Mouse (Mus musculus): ENCODE data around the gene Nr2c2ap. TPM values are rescaled to one million over a fixed set of nuclear protein-coding genes. Genes with fewer than 3 reads are reported as not detected.

Nr2c2ap gene
- polyA plus RNA-seq, 1 experiment from 2014 or later = 46.0 TPM

DNA sequence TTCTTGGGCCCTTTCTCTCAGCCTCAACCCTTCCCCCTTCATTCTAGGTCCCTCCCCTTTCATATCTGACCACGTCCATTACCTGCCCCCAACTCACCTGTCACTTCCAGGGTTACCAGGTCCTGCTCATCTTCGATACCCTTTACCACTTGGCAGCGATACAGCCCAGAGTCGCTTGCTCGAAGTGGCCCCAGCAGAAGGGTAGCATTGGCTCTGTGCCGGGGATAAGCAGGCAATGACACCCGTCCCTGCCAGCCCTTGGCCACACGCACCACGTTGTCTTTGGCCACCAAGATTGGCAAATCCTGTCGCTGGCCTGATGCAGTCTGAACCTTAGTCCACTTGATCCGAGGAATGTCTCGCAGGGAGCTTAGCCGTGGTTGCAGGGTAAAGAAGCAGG, 16.2 kb upstream of the Nr2c2ap start:
- Histone ChIP-seq H3K36me3 (ENCODE audit: control insufficient read depth, insufficient read depth, low read length) (peaks cover 69% of the 10 kb centered on the region), H3K9ac (ENCODE audit: low read length) (0 out of 2 replicates have a peak overlapping the region, but pooled peaks have one; percentile 1), H3K4me2 (ENCODE audit: low read length) (no peak overlapping the region), H3K27ac (ENCODE audit: low read depth, low read length) (no peak overlapping the region), H3K4me1 (ENCODE audit: control insufficient read depth, insufficient read depth, low read length) (peaks cover 21% of the 10 kb centered on the region), H3K9me3 (replicated peaks; ENCODE audit: control insufficient read depth, low read length) (no peaks in the 10 kb centered on the region), H3K4me3 (ENCODE audit: low read depth, low read length) (no peak overlapping the region), H3K27me3 (replicated peaks; ENCODE audit: control insufficient read depth, insufficient read depth, low read length) (0 out of 2 replicates have a peak, but pooled peaks cover 8% of the 10 kb centered on the region)
- 73% methylated on average over 13 of the region's 13 CpGs for WGBS
- no peak for ATAC-seq
- no peak for DNase-seq (ENCODE audit: low spot score)

DNA sequence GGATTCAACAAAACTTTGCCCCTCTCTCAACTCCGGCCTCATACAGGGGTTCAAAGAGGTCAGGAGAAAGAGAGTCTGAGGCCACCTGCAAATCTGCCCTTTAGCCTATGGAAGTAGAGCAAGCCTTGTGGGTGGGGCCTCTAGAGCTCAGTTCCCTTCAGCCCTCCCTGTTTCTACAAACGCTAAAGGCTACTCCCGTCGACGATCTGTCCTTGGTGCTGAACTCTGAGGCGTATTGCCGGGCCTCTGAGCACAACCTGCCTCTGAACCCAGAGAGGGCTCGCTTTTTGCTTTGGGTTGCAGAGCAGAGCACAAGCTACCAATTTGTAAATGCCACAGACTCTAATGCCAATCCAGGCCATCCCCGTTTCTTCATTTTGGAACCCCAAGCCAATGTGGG, 13.5 kb upstream of the Nr2c2ap start:
- H3K4me3 ChIP-seq (ENCODE audit: low read depth, low read length) = peak overlapping the region; percentile 72; the same call in 1 of the 2 replicates
- peak overlapping the region; percentile 96 for H3K4me2 ChIP-seq (ENCODE audit: low read length)
- peaks cover 19% of the 10 kb centered on the region for H3K4me1 ChIP-seq (ENCODE audit: control insufficient read depth, insufficient read depth, low read length)
- peak overlapping the region; percentile 83 for H3K9ac ChIP-seq (ENCODE audit: low read length)
- WGBS = 10% methylated on average over 9 of the region's 9 CpGs
- peaks cover 42% of the 10 kb centered on the region for H3K36me3 ChIP-seq (ENCODE audit: control insufficient read depth, insufficient read depth, low read length)
- DNase-seq (ENCODE audit: low spot score) (no peak), ATAC-seq (no peak)
- no peak overlapping the region for H3K27ac ChIP-seq (ENCODE audit: low read depth, low read length)
- H3K27me3 ChIP-seq (replicated peaks; ENCODE audit: control insufficient read depth, insufficient read depth, low read length) = 0 out of 2 replicates have a peak, but pooled peaks cover 5% of the 10 kb centered on the region
- H3K9me3 ChIP-seq (replicated peaks; ENCODE audit: control insufficient read depth, low read length) = no peaks in the 10 kb centered on the region

DNA sequence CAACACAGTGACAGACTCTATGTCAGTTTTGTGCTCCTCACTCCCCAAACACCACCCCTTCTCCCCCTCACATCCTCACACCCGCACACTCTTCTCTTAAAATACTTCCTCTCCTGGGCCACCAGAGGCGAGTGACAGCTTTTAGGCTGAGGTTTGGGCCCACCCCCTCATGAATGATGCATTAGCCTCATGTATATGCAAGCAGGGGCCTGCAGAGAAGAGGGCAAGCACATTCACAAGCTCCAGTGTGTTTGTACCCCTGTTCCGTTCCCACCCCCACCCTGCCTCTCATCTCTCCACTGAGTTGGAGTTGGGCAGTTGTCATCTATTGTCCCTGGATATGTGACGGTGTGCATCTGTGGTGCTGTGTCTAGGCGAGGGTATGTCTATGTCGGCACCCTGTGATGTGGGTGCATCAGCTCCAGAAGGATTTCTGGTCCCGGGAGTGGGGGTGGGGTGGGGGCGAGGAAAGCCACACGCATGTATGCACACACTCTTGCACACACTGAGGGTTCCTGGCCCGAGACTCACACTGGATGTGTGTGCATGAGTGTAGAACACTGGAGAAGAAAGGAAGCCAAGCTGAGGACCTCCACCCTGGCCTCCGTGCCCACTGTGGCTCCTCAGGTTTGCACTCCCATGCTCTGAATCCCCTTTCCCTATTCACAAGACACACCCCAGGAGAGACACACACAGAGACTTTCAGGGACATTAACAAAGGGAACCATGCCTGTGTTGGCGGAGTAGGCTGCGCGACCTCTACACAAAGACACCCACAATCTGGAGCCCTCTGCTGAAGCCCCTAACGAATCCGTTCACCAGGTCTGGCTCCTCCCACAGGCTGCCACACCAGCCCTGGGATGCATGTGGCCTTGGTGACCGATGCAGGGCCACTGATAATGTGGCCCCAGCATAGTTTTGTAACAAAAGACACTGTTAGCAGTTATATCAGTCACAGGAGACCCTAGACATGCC, 12.1 kb upstream of the Nr2c2ap start:
- Histone ChIP-seq H3K4me2 (ENCODE audit: low read length) (peak overlapping the region; percentile 96), H3K27ac (ENCODE audit: low read depth, low read length) (peak overlapping the region; percentile 96), H3K4me3 (ENCODE audit: low read depth, low read length) (peak overlapping the region; percentile 72), H3K27me3 (replicated peaks; ENCODE audit: control insufficient read depth, insufficient read depth, low read length) (0 out of 2 replicates have a peak, but pooled peaks cover 3% of the 10 kb centered on the region), H3K4me1 (ENCODE audit: control insufficient read depth, insufficient read depth, low read length) (peaks cover 18% of the 10 kb centered on the region), H3K9me3 (replicated peaks; ENCODE audit: control insufficient read depth, low read length) (no peaks in the 10 kb centered on the region), H3K36me3 (ENCODE audit: control insufficient read depth, insufficient read depth, low read length) (peaks cover 28% of the 10 kb centered on the region), H3K9ac (ENCODE audit: low read length) (peak overlapping the region; percentile 83)
- DNase-seq (ENCODE audit: low spot score) (peak; percentile 95), ATAC-seq (peak; percentile 91)
- WGBS = 1% methylated on average over 17 of the region's 17 CpGs

DNA sequence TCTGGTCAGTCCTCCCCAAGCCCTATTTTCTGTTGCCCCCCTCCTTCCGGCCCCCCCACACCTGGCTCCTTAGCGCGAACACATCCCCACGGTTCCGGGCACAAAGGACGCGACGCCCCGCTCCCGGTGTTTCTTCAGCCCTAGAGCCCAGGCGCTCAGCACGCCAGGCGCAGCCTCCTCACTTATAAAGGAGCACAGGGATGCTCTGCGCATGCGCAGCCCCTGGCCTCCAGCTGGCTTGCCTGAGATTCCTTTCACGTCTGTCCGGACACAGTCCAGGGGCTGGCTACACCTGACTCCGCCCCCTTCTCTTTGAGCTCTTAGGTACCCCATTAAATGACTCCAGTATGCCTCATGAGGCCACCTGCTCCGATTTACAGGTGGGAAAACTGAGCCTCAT, 10.5 kb upstream of the Nr2c2ap start, which contains the start of gene Ncan:
Gene Ncan (minus strand): TSS at position 207 of the 400 bp plus-strand sequence.
- H3K4me1 ChIP-seq (ENCODE audit: control insufficient read depth, insufficient read depth, low read length) = peaks cover 18% of the 10 kb centered on the region
- peaks cover 11% of the 10 kb centered on the region; the same call in 1 of the 2 replicates for H3K36me3 ChIP-seq (ENCODE audit: control insufficient read depth, insufficient read depth, low read length)
- DNase-seq (ENCODE audit: low spot score) = peak; percentile 96
- H3K27ac ChIP-seq (ENCODE audit: low read depth, low read length) = peak within 1 kb of the TSS; percentile 96
- H3K4me2 ChIP-seq (ENCODE audit: low read length) = peak within 1 kb of the TSS; percentile 96
- peak within 1 kb of the TSS; percentile 83 for H3K9ac ChIP-seq (ENCODE audit: low read length)
- H3K9me3 ChIP-seq (replicated peaks; ENCODE audit: control insufficient read depth, low read length) = no peaks in the 10 kb centered on the region
- peak; percentile 69 for ATAC-seq
- H3K4me3 ChIP-seq (ENCODE audit: low read depth, low read length) = peak within 1 kb of the TSS; percentile 72
- H3K27me3 ChIP-seq (replicated peaks; ENCODE audit: control insufficient read depth, insufficient read depth, low read length) = no peaks in the 10 kb centered on the region
- WGBS = under 1% methylated on average over 19 of the region's 19 CpGs

DNA sequence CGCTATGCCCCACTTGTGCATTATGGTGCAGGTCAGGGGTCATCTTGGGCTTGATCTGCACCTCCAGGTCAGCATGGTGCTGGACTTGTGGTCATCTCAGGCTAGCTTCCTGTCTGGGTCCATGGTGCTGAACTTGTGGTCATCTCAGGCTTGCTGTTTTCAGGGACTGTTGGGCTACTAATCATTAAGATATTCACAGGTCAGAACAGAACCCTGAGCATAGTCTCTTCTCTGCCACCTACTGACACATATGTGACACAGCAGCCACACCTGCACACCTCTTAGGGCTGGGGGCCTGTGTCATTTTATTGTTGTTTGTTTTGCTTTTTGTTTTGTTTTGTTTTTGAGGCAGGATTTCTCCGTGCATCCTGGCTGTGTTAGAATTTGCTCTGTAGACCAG, 8.3 kb upstream of the Nr2c2ap start:
- peak; percentile 24 for DNase-seq (ENCODE audit: low spot score)
- H3K4me3 ChIP-seq (ENCODE audit: low read depth, low read length) = no peak overlapping the region
- WGBS = 59% methylated on average over 2 of the region's 2 CpGs
- H3K36me3 ChIP-seq (ENCODE audit: control insufficient read depth, insufficient read depth, low read length) = no peaks in the 10 kb centered on the region
- H3K9ac ChIP-seq (ENCODE audit: low read length) = no peak overlapping the region
- no peak overlapping the region for H3K4me2 ChIP-seq (ENCODE audit: low read length)
- no peak for ATAC-seq
- no peak overlapping the region for H3K27ac ChIP-seq (ENCODE audit: low read depth, low read length)
- H3K9me3 ChIP-seq (replicated peaks; ENCODE audit: control insufficient read depth, low read length) = no peaks in the 10 kb centered on the region
- H3K27me3 ChIP-seq (replicated peaks; ENCODE audit: control insufficient read depth, insufficient read depth, low read length) = no peaks in the 10 kb centered on the region
- H3K4me1 ChIP-seq (ENCODE audit: control insufficient read depth, insufficient read depth, low read length) = peaks cover 7% of the 10 kb centered on the region

DNA sequence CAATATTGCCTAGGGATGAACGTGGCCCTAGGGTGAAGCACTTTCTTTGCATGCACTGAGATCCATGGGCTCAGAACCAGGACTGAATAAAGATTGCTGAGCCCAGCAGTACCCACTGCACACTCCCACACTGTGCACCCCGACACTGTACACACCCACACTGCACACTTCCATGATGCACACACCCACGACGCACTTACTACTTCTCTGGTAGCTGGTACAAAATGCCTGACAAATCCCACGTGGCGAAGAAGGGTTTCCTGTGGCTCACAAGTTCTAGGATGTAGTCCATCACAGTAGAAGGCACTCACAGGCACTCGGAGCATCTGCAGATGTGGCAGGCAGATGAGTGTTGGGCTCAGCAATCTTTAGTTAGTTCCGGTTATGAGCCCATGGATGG, 6.1 kb upstream of the Nr2c2ap start:
- no peaks in the 10 kb centered on the region for H3K36me3 ChIP-seq (ENCODE audit: control insufficient read depth, insufficient read depth, low read length)
- DNase-seq (ENCODE audit: low spot score) (no peak), ATAC-seq (no peak)
- H3K27ac ChIP-seq (ENCODE audit: low read depth, low read length) = no peak overlapping the region
- WGBS = 67% methylated on average over 8 of the region's 8 CpGs
- no peaks in the 10 kb centered on the region for H3K9me3 ChIP-seq (replicated peaks; ENCODE audit: control insufficient read depth, low read length)
- H3K4me1 ChIP-seq (ENCODE audit: control insufficient read depth, insufficient read depth, low read length) = peaks cover 10% of the 10 kb centered on the region; the same call in 1 of the 2 replicates
- no peak overlapping the region for H3K4me2 ChIP-seq (ENCODE audit: low read length)
- H3K27me3 ChIP-seq (replicated peaks; ENCODE audit: control insufficient read depth, insufficient read depth, low read length) = no peaks in the 10 kb centered on the region
- H3K9ac ChIP-seq (ENCODE audit: low read length) = no peak overlapping the region
- H3K4me3 ChIP-seq (ENCODE audit: low read depth, low read length) = no peak overlapping the region

DNA sequence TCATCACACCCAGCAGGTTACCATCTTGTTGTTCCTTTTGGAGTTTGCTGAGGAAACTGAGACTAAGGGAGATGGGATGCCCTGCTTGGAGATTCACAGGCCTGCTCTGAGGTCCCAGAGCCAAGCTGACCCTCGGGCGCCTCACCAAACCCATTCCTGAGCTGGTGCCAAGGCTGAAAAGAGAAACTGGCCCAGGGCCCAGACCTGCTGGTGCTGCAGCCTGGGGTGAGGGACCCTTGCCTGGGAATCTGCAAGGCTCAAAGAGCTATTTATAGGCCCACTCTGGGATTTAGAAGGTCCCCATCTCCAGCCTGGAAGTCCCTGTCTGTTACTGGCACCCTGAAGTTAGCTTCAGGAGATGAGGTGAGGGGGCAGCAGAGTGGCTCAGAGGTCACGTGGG, 2.7 kb upstream of the Nr2c2ap start:
- Histone ChIP-seq H3K27me3 (replicated peaks; ENCODE audit: control insufficient read depth, insufficient read depth, low read length) (no peaks in the 10 kb centered on the region), H3K9ac (ENCODE audit: low read length) (0 out of 2 replicates have a peak overlapping the region, but pooled peaks have one; percentile 2), H3K9me3 (replicated peaks; ENCODE audit: control insufficient read depth, low read length) (no peaks in the 10 kb centered on the region), H3K36me3 (ENCODE audit: control insufficient read depth, insufficient read depth, low read length) (peaks cover 11% of the 10 kb centered on the region), H3K4me3 (ENCODE audit: low read depth, low read length) (no peak overlapping the region), H3K27ac (ENCODE audit: low read depth, low read length) (peak overlapping the region; percentile 82), H3K4me1 (ENCODE audit: control insufficient read depth, insufficient read depth, low read length) (peaks cover 14% of the 10 kb centered on the region), H3K4me2 (ENCODE audit: low read length) (no peak overlapping the region)
- 52% methylated on average over 3 of the region's 3 CpGs for WGBS
- ATAC-seq = peak; percentile 32
- peak; percentile 73 for DNase-seq (ENCODE audit: low spot score)

DNA sequence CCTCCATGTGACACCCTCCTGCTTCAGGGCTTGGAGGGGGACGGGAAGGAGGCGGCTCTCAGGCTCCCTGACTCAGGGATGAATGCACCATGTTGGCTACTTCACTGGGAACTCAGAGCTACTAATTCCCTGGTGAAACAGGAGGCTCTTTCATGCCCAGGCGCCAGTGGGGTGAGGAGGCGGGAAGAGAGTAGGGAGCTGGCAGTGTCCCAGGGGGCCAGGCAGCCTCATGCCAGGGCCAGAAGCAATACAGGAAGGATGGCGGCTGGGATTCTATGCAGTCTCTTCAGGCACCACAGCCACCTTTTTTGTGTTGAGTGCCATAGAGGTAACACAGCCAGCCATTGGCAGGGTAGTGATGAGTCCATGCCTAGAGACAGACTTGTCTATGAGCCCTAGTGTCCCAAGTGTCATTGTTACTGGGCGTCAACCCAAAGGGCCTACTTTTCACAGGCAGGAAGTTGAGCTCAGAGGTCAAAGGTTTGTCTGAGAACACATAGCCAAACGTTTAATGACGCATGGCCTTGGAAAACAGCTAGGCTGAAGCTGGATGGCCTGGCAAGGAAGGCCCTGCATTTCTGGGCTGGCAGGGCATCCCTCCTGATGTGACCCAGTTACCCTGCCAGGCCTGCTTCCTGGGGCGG, 1.7 kb upstream of the Nr2c2ap start:
- H3K4me3 ChIP-seq (ENCODE audit: low read depth, low read length) = no peak overlapping the region
- H3K27me3 ChIP-seq (replicated peaks; ENCODE audit: control insufficient read depth, insufficient read depth, low read length) = no peaks in the 10 kb centered on the region
- no peaks in the 10 kb centered on the region for H3K9me3 ChIP-seq (replicated peaks; ENCODE audit: control insufficient read depth, low read length)
- ATAC-seq = peak; percentile 56
- H3K27ac ChIP-seq (ENCODE audit: low read depth, low read length) = peak overlapping the region; percentile 82
- H3K9ac ChIP-seq (ENCODE audit: low read length) = peak overlapping the region; percentile 13; the same call in 1 of the 2 replicates
- H3K4me1 ChIP-seq (ENCODE audit: control insufficient read depth, insufficient read depth, low read length) = peaks cover 14% of the 10 kb centered on the region
- 39% methylated on average over 9 of the region's 9 CpGs for WGBS
- peak; percentile 78 for DNase-seq (ENCODE audit: low spot score)
- no peak overlapping the region for H3K4me2 ChIP-seq (ENCODE audit: low read length)
- peaks cover 21% of the 10 kb centered on the region for H3K36me3 ChIP-seq (ENCODE audit: control insufficient read depth, insufficient read depth, low read length)
